Mouse (Mus musculus): ENCODE results near the gene Fam162a.
A peak's percentile ranks its signal among the peaks of the same experiment; 100 is the strongest.
"Not testable (repeated sequence)": the region's sequence is repeated elsewhere in the genome, so short reads cannot be mapped to it uniquely, and the experiment has no call there.

The Fam162a gene

DNA sequence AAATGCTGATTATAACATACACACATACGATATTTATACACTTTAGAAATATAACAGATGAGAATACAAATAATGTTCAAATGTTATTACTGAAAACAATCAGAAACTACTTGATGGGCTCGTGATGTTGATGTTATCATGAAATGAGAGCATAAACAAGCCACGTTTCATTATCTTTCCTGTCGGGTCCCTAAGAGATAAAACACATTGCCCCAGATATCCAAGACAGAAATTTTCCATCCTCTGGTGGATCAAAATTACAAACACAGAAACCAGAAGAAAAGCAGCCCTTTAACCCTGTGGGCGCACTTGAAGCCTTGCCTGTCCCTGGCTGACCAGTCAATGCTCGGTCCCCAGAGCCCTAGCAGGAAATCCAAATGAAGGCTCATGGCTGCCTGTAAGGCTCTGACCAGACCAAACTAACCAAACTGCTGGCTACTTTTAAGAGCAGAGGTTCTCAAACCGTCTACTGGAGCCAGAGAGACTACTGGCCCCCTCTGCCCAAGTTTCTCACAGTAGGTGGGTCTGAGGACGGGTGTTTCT, 13.4 kb downstream of the Fam162a start:
- DNase-seq = no peak

- DNase-seq = no peak
These were observed 15.0 kb downstream of the Fam162a start for GRCm38 (mm10) chr16:36056416-36056815.

GRCm38 (mm10) chr16:36054920-36055319, 16.5 kb downstream of the Fam162a start:
- no peak for DNase-seq

- DNase-seq = no peak
These were observed 17.7 kb downstream of the Fam162a start for GRCm38 (mm10) chr16:36053524-36054275.

DNA sequence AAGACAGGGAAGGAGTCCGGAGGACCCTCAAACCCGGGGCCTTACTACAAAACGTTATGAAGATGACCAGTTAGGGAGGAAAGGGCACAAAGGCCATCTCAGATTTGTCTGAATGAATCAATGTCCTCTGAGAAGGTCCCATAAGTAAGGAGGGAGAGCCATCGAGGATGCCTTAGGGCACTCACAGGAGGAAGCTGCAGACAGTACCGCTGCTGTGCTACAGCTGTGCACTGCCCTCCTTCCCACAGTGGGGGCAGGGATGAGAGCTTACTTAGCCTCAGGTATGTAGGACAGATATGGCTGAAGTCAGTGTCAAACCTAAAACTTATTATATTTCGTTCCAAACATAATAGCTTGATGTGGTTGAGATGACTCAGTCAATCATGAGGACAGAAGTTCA, 19.9 kb downstream of the Fam162a start:
- no peak for DNase-seq

DNA sequence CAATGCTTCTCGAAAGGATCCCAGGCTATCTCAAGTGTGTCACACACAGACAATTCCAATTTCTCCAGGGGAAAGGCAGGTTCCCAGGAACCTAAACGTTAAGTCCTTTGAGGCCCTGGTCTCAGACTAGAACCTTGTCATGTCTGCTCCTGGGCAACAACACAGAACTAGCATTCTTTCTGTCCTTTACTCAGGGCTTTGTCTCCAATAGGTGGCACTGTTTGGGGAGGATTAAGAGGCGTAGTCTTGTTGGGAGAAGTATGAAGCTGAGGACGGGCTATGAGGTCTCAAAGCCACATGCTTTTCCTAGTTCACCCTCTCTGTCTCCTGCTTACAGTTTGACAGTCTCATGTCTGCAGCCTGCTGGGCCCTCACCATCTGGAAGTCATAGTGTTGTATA, 23.9 kb downstream of the Fam162a start:
- no peak for DNase-seq

- DNase-seq = no peak
These were observed 27.4 kb downstream of the Fam162a start for GRCm38 (mm10) chr16:36043964-36044363.

- DNase-seq = no peak
These were observed 28.3 kb downstream of the Fam162a start for GRCm38 (mm10) chr16:36043073-36043472.

- no peak for DNase-seq
These were observed 29.8 kb downstream of the Fam162a start for GRCm38 (mm10) chr16:36041625-36042020.

DNA sequence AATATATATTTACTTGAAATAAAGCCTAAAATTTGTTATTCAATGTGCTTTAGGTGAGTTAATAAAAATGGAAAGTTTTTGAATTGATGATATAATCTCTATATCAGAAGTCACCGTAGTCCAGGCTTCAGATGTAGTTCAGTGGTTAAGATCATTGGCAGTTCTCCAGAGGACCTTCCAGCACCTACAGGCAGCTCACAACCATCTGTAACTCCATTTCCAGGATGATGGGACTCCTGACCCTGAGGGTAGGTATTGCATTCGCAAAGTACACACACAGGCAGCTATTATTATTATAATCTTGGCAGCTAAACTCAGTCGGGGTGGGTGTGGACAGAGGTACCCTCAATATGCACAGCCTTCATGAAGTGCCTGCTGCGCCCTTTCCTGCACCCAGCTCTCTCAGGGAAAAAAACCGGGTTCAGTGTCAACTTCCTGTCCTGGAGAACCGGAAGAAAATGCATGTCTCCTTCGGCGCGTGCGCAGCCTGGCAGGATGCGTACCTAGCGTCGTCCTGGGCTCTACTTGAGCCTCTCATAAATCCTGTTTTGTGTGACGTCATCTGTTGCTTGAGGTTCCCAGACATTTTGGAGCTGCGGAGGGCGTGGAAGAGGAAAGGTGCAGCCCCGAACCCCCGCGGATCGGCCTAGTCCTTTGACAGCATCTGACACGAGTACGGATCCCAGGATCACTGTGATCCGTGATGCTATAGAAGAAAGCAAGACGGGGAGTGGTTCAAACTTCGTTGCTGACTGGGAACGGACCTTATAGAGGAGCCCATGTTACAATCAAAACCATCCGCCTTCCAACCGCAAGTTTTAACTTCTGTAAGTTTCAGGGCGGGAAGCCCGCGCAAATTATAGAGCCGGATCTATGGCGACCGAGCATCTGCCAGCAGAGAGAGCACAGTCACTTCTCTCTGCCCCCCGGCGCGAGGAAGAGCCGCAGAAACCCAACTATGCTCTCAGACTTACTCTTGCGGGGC, 30.5 kb downstream of the Fam162a start, which contains the start of gene Wdr5b:
Gene Wdr5b (plus strand): TSS at position 551 of the 985 bp plus-strand sequence.
- peak; percentile 94 to 97 for DNase-seq

GRCm38 (mm10) chr16:36028120-36028519, 43.3 kb downstream of the Fam162a start:
- not testable (repeated sequence) for DNase-seq

DNA sequence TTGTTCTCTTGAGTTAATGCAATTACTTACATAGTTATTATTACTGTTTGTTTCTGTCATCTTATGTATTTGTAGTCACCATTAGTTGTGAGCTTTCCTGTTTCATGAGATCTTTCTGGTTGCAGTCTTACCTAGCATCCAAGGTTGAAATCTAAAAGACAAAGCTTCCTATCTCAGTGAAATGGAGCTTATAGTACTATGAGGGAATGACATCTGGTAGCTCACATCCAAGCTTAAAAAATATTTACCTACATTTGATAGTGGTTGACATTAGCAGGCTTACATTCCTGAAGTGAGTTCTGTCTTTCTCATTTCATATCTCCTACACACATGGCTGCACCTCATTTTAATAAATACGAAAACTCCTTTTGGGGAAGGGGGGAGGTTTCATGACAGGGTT, 55.1 kb downstream of the Fam162a start:
- DNase-seq = no peak

DNA sequence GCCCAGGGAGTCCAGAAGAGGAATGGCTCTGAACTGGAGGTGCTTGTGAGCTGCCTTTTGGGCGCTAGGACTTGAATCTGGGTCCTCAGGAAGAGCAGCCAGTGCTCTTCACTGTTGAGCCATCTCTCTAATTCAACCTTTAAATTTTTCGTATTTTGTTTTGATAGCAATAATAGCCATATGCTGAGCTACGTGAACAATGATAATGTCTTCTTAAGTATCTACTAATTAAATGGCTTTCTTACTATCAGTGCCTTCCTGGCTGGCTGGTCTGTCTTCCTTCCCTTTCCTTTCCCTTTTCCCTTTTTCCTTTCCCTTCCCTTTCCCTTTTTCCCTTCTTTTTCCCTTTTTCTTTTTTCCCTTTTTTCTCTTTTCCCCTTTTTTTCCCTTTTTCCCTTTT, 63.0 kb downstream of the Fam162a start:
- no peak for DNase-seq

- DNase-seq = not testable (repeated sequence)
These were observed 72.5 kb downstream of the Fam162a start for GRCm38 (mm10) chr16:35998852-35999251.

All from kidney, adult 8-10 months (tissue).